Mouse (Mus musculus): ENCODE data around the gene Dydc2.

DNA sequence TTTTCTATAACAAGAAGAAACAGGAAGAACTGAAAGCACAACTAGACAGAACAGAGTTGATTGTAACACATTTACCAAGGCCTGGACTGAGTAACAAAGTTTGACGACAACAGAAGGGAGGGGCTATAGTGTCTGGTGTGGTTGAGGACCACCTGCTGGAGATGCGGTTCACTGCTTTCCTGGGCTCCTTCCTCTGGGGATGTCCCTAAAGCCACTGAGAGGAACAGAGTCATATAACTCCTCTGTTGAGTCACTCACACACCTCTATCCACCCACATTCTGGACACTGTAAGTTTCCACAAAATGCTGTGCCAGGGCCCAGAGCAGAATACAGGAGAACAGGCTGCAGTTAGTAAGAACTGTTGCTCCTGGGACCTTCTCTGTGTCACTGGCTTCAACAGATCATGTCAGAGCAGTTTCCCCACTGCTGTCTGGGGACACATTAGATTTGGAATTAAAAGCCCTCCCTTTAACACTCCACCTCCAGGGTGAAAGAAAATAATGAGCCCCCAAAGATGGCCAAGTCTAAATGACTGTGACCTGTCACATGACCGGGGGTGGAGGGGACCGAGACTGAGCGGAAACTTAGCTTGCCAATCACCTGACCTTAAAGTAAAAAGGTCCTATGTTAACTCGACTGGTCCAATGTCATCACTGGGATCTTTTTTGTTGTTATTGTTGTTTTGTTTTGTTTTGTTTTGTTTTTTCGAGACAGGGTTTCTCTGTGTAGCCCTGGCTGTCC lies 68.9 kb downstream of the Dydc2 start:
- TF ChIP-seq CTCF (IDR thresholded peaks at IDR 0.05) (no peak), EP300 (IDR thresholded peaks at IDR 0.05) (no peak)

Data from lung, postnatal 0 days (tissue).